Mouse (Mus musculus) testis, adult 2 months (tissue): ENCODE results near the gene Gprin2. TPM values are rescaled to one million over a fixed set of nuclear protein-coding genes. Genes with fewer than 3 reads are reported as not detected.

Experiments
- H3K27ac ChIP-seq: fragments of 200-500 bp; 2 replicates; pipeline ENCODE4 v1.5.1; 2012; ENCODE audit warnings: low read depth, low read length; ENCODE audit not compliant: control insufficient read depth, insufficient read depth
- H3K27me3 ChIP-seq: fragments of 200-500 bp; 2 replicates; pipeline ENCODE4 v1.6.1; 2012; ENCODE audit warnings: mild to moderate bottlenecking, low read length, moderate library complexity; ENCODE audit not compliant: control insufficient read depth, insufficient read depth
- H3K36me3 ChIP-seq: fragments of 200-500 bp; 2 replicates; pipeline ENCODE4 v1.6.1; 2012; ENCODE audit warnings: mild to moderate bottlenecking, low read length; ENCODE audit not compliant: control insufficient read depth, insufficient read depth
- H3K4me1 ChIP-seq: fragments of 200-500 bp; 2 replicates; pipeline ENCODE4 v1.6.1; 2012; ENCODE audit warnings: low read length; ENCODE audit not compliant: control insufficient read depth, insufficient read depth
- H3K4me3 ChIP-seq: fragments of 200-500 bp; 2 replicates; pipeline ENCODE4 v1.5.1; 2012; ENCODE audit warnings: low read depth, mild to moderate bottlenecking, low read length, moderate library complexity, mixed read lengths; ENCODE audit not compliant: control insufficient read depth
- CTCF ChIP-seq: fragments of 200-500 bp; IDR thresholded peaks from 2 replicates; pipeline ENCODE4 v1.5.1; 2012; ENCODE audit warnings: low read depth, mild to moderate bottlenecking, inconsistent platforms, low read length, moderate library complexity; ENCODE audit not compliant: control insufficient read depth, insufficient read depth, insufficient replicate concordance
- POLR2A ChIP-seq: fragments of 200-500 bp; IDR thresholded peaks from 2 replicates; pipeline ENCODE4 v1.6.1; 2012; ENCODE audit warnings: low read depth, mild to moderate bottlenecking, inconsistent platforms, low read length, moderate library complexity; ENCODE audit not compliant: control insufficient read depth
- polyA plus RNA-seq: library from polyadenylated mRNA; depleted of rRNA; stranded (reverse); fragments of >200 nt; gene quantifications from 2 replicates; pipeline ENCODE4 v1.2.3, GENCODE M21; 2012

Gene Gprin2
- polyA plus RNA-seq, 1 experiment: 0.26 TPM

DNA sequence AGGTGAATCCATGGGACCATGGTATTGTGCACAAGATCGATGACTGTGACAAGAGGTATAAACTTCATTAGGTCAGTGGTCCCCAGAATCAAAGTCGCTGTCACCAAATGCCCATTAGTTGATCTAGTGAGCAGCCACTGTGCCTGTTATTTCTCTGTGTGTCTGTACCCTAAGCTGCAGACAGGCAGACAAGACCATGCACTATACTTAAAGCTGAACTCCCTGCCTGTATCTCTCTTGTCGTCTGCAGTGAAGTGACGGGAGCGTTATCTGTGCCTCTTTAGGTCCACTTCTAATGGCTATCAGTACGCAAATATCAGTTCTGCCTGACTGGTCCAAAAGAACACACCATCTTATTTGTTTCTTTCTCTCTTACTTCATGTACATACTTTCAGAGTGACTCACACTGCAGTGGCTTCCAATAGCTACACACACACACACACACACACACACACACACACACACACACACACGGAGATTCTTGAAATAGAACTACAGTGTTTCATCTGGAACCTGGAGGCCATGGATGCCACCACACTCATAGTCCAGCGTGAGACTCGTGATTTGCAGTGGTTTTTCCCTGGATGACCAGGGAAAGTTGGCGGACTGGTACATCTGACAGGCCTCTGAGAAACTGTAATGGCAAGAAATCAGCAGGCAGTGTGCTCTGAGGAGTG lies 27.5 kb upstream of the Gprin2 start:
- H3K4me3 ChIP-seq: no peak overlapping the region
- no peaks in the 10 kb centered on the region for H3K27me3 ChIP-seq
- H3K4me1 ChIP-seq: no peaks in the 10 kb centered on the region
- no peaks in the 10 kb centered on the region for H3K36me3 ChIP-seq
- no peak for TF ChIP-seq CTCF
- TF ChIP-seq POLR2A: no peak
- no peak overlapping the region for H3K27ac ChIP-seq

GRCm38 (mm10) chr14:34227981-34228380 lies 26.5 kb upstream of the Gprin2 start:
- no peaks in the 10 kb centered on the region for H3K4me1 ChIP-seq
- TF ChIP-seq CTCF (no peak), POLR2A (no peak)
- H3K27ac ChIP-seq: no peak overlapping the region

GRCm38 (mm10) chr14:34226566-34226965 lies 25.1 kb upstream of the Gprin2 start:
- H3K27ac ChIP-seq: no peak overlapping the region
- TF ChIP-seq CTCF (no peak), POLR2A (no peak)
- H3K4me1 ChIP-seq: no peaks in the 10 kb centered on the region
- H3K4me3 ChIP-seq: no peak overlapping the region
- no peaks in the 10 kb centered on the region for H3K36me3 ChIP-seq
- no peaks in the 10 kb centered on the region for H3K27me3 ChIP-seq

More at GRCm38 (mm10) chr14:34227981-34228380, 26.5 kb upstream of the Gprin2 start:
- H3K27me3 ChIP-seq: no peaks in the 10 kb centered on the region
- H3K4me3 ChIP-seq: no peak overlapping the region
- no peaks in the 10 kb centered on the region for H3K36me3 ChIP-seq

DNA sequence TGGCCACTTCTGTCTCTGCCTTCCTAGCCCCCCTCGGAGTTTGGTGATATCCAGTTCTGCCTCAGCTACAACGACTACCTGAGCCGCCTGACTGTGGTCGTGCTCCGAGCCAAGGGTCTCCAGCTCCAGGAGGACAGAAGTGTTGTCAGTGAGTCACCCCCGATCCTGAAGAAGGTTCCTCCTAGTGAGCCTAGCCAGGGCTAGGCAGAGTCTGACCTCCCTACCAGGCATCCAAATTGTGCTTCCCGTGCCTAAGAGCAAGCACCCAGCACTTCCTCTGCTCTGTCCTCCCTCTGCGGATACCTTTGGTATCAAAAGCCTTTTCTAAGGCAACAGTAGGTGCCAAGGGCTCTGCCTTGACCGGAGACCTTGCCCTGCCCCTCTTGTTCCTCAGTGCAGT lies 24.5 kb upstream of the Gprin2 start:
- Histone ChIP-seq H3K4me1 (no peaks in the 10 kb centered on the region), H3K4me3 (no peak overlapping the region), H3K27me3 (no peaks in the 10 kb centered on the region), H3K36me3 (no peaks in the 10 kb centered on the region), H3K27ac (no peak overlapping the region)
- TF ChIP-seq POLR2A (no peak), CTCF (no peak)

DNA sequence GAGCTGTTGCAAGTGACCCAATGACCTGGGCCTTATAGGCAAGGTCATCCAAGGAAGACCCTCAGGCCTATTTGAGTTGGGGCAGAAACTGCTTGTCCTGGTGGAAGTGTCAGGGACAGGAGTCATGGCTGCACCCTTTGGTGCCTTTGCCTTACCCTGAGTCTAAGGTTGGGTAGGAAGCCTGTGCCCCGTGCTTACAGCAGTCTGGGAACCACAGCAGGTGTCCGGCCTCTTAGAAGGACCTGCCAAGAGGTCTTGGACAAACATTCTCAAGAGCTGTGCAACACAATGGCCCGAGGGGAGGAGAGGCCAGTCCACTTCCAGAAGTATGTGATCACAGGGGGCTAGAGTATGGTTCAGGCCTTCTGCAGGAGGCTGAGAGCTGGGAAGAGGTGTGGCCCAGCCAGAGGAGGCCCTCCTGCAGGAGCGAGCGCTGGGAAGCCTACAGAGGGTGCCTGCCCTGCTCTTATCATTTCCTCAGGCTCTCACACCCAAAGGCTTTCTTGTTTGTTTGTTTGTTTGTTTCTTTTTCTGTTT lies 22.0 kb upstream of the Gprin2 start:
- no peak overlapping the region for H3K27ac ChIP-seq
- no peaks in the 10 kb centered on the region for H3K36me3 ChIP-seq
- H3K4me1 ChIP-seq: peaks cover 8% of the 10 kb centered on the region
- no peak overlapping the region for H3K4me3 ChIP-seq
- H3K27me3 ChIP-seq: peaks cover 3% of the 10 kb centered on the region
- TF ChIP-seq POLR2A (no peak), CTCF (no peak)

DNA sequence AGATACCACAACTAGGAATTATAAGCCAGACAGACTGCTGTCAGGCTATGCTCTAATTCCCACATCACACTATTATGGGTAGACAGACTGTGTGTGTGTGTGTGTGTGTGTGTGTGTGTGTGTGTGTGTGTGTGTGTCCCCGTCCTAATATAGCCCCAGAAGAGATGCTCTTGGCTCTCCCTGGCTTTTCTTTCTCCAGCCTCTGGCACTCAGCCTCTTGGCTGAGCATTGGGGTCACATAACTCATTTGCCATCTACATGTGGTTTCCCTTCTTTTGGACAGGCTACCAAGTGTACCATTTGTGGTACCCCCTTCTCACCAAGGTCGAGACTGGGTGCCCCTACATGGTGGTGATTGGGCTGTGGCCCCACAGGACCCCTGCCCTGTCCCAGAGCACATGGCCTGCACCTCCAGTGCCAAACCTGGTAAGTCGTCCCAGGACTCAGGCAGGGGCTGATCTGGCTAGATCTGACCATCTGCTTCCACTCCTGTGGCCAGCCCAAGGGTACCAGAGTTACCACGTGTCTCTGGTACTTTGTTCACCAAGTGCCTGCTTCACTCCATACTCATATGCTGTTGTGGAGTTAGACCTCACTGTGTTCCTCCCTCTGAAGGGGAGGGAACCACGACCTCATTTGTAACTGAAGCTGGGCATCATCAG lies 20.1 kb upstream of the Gprin2 start:
- no peak for TF ChIP-seq POLR2A
- TF ChIP-seq CTCF: no peak
- H3K4me1 ChIP-seq: peaks cover 8% of the 10 kb centered on the region
- H3K36me3 ChIP-seq: no peaks in the 10 kb centered on the region
- H3K27me3 ChIP-seq: peaks cover 3% of the 10 kb centered on the region
- H3K27ac ChIP-seq: no peak overlapping the region
- H3K4me3 ChIP-seq: no peak overlapping the region

DNA sequence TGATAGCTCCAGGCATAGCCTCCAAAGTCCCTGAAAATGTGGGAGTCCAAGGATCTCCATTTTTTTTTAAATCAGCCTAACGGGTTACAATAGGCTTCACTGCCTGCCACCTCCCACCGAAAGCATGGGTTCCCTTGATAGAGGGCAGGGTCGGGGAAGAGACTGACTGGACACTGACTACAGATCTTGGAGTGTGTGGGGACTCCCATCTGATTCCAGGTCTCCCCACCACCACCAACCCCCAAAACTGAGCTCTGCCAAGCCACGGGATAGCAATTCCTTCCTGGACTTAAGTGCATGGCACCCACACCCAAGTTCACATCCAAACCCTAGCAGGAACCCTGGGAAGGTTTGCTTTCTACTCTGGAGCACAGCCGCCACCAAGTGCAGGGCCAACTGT lies 19.0 kb upstream of the Gprin2 start:
- Histone ChIP-seq H3K36me3 (no peaks in the 10 kb centered on the region), H3K4me1 (peaks cover 8% of the 10 kb centered on the region), H3K27ac (no peak overlapping the region), H3K4me3 (no peak overlapping the region), H3K27me3 (peaks cover 3% of the 10 kb centered on the region)
- no peak for TF ChIP-seq CTCF
- no peak for TF ChIP-seq POLR2A
